9 mouse cellular contexts compared by ENCODE assay signal in genomic region chr6:59016336-59016832, GRCm38 (mm10). TPM values are rescaled to one million over a fixed set of nuclear protein-coding genes. Genes with fewer than 3 reads are reported as not detected.
DNase-seq lines count a peak whose midpoint lies in the region; ATAC-seq and TF ChIP-seq lines count a peak whose summit lies in the region.
"Had no signal": no experiment of that assay in that cellular context is flagged by ENCODE, and none has a peak within 500 bp of the region (broad histone marks: within the 10 kb centered on the region; RNA-seq: fewer than 3 reads in every experiment).

No protein-coding gene starts in this region.

- intact Hi-C loops in gastrocnemius, postnatal 14 days (cut with DNase I; ENCODE audit: low total_unique reads): no loop called here

- no peaks in the 10 kb centered on the region for H3K36me3 ChIP-seq in liver, embryonic 12.5 days
- no peaks in the 10 kb centered on the region for H3K36me3 ChIP-seq in liver, embryonic 11.5 days (ENCODE audit: control insufficient read depth, insufficient read depth, low read length)
- no peaks in the 10 kb centered on the region for H3K36me3 ChIP-seq in embryonic facial prominence, embryonic 14.5 days (ENCODE audit: control insufficient read depth, insufficient read depth, low read length)
- H3K36me3 ChIP-seq in hindbrain, embryonic 14.5 days (replicated peaks; ENCODE audit: control insufficient read depth, insufficient read depth): no peaks in the 10 kb centered on the region
- H3K36me3 ChIP-seq in midbrain, postnatal 0 days (ENCODE audit: insufficient read depth, low read length): no peaks in the 10 kb centered on the region

- H3K4me2 ChIP-seq in liver, embryonic 12.5 days: no peak overlapping the region
- no peak overlapping the region for H3K4me2 ChIP-seq in liver, embryonic 11.5 days
- no peak overlapping the region for H3K4me2 ChIP-seq in embryonic facial prominence, embryonic 14.5 days (ENCODE audit: low read depth, low read length)
- H3K4me2 ChIP-seq in hindbrain, embryonic 14.5 days (replicated peaks): no peak overlapping the region
- H3K4me2 ChIP-seq in midbrain, postnatal 0 days (ENCODE audit: low read depth, low read length, poor library complexity, severe bottlenecking): no peak overlapping the region

- DNase-seq in liver, embryonic 11.5 days (ENCODE audit: low spot score): no peak
- DNase-seq in embryonic facial prominence, embryonic 14.5 days (ENCODE audit: low spot score): no peak
- no peak for DNase-seq in hindbrain, embryonic 14.5 days (ENCODE audit: low spot score)
- DNase-seq in midbrain, postnatal 0 days (ENCODE audit: low spot score): no peak
- no peak for DNase-seq in gastrocnemius, postnatal 14 days
- no peak for DNase-seq in layer of hippocampus, postnatal 36 days
- DNase-seq: adrenal gland, postnatal 36 days; cerebellum, adult 9-10 months had no signal

- H3K27me3 ChIP-seq in liver, embryonic 12.5 days (replicated peaks): no peaks in the 10 kb centered on the region
- no peaks in the 10 kb centered on the region for H3K27me3 ChIP-seq in liver, embryonic 11.5 days (replicated peaks; ENCODE audit: control insufficient read depth, insufficient read depth, low read length)
- no peaks in the 10 kb centered on the region for H3K27me3 ChIP-seq in embryonic facial prominence, embryonic 14.5 days (replicated peaks; ENCODE audit: control insufficient read depth, insufficient read depth, low read length)
- H3K27me3 ChIP-seq in hindbrain, embryonic 14.5 days (ENCODE audit: control insufficient read depth, insufficient read depth, low read length): no peaks in the 10 kb centered on the region
- no peaks in the 10 kb centered on the region for H3K27me3 ChIP-seq in midbrain, postnatal 0 days (ENCODE audit: insufficient read depth, low read length)

- no peak overlapping the region for H3K27ac ChIP-seq in liver, embryonic 12.5 days
- H3K27ac ChIP-seq in liver, embryonic 11.5 days (ENCODE audit: low read depth, low read length): no peak overlapping the region
- no peak overlapping the region for H3K27ac ChIP-seq in embryonic facial prominence, embryonic 14.5 days (replicated peaks; ENCODE audit: low read depth, low read length)
- no peak overlapping the region for H3K27ac ChIP-seq in hindbrain, embryonic 14.5 days
- no peak overlapping the region for H3K27ac ChIP-seq in midbrain, postnatal 0 days (ENCODE audit: low read depth, low read length)

- no peak overlapping the region for H3K9ac ChIP-seq in liver, embryonic 12.5 days
- no peak overlapping the region for H3K9ac ChIP-seq in liver, embryonic 11.5 days (ENCODE audit: low read depth, low read length)
- no peak overlapping the region for H3K9ac ChIP-seq in embryonic facial prominence, embryonic 14.5 days (ENCODE audit: low read depth, low read length)
- no peak overlapping the region for H3K9ac ChIP-seq in hindbrain, embryonic 14.5 days
- no peak overlapping the region for H3K9ac ChIP-seq in midbrain, postnatal 0 days (replicated peaks; ENCODE audit: low read length, poor library complexity, severe bottlenecking)

- WGBS in liver, embryonic 12.5 days (ENCODE audit: insufficient replicate concordance): 50% methylated on average over 1 of the region's 1 CpGs
- WGBS in liver, embryonic 11.5 days: 65% methylated on average over 1 of the region's 1 CpGs
- 81% methylated on average over 1 of the region's 1 CpGs for WGBS in embryonic facial prominence, embryonic 14.5 days
- WGBS in hindbrain, embryonic 14.5 days: 68% methylated on average over 1 of the region's 1 CpGs
- 74% methylated on average over 1 of the region's 1 CpGs for WGBS in midbrain, postnatal 0 days

- ATAC-seq in liver, embryonic 12.5 days: 0 out of 2 replicates have a peak, but pooled peaks have one; percentile 35
- ATAC-seq in liver, embryonic 11.5 days (replicated peaks; ENCODE audit: low FRiP score): no peak
- peak; percentile 22; the same call in 1 of the 2 replicates for ATAC-seq in embryonic facial prominence, embryonic 14.5 days (ENCODE audit: low read depth)
- ATAC-seq in hindbrain, embryonic 14.5 days (ENCODE audit: low FRiP score): peak; percentile 40; the same call in 1 of the 2 replicates
- peak; percentile 58; the same call in 1 of the 2 replicates for ATAC-seq in midbrain, postnatal 0 days (ENCODE audit: low FRiP score)

- no peaks in the 10 kb centered on the region for H3K4me1 ChIP-seq in liver, embryonic 12.5 days
- no peaks in the 10 kb centered on the region for H3K4me1 ChIP-seq in liver, embryonic 11.5 days (replicated peaks; ENCODE audit: control insufficient read depth, insufficient read depth, low read length)
- H3K4me1 ChIP-seq in embryonic facial prominence, embryonic 14.5 days (ENCODE audit: control insufficient read depth, insufficient read depth, low read length): no peaks in the 10 kb centered on the region
- no peaks in the 10 kb centered on the region for H3K4me1 ChIP-seq in hindbrain, embryonic 14.5 days (replicated peaks; ENCODE audit: control insufficient read depth, insufficient read depth, low read length)
- no peaks in the 10 kb centered on the region for H3K4me1 ChIP-seq in midbrain, postnatal 0 days (ENCODE audit: insufficient read depth, low read length)

- no peaks in the 10 kb centered on the region for H3K9me3 ChIP-seq in liver, embryonic 12.5 days (replicated peaks)
- H3K9me3 ChIP-seq in liver, embryonic 11.5 days (ENCODE audit: control insufficient read depth, low read length): no peaks in the 10 kb centered on the region
- no peaks in the 10 kb centered on the region for H3K9me3 ChIP-seq in embryonic facial prominence, embryonic 14.5 days (ENCODE audit: control insufficient read depth, low read length)
- H3K9me3 ChIP-seq in hindbrain, embryonic 14.5 days (ENCODE audit: control insufficient read depth, low read length): no peaks in the 10 kb centered on the region
- no peaks in the 10 kb centered on the region for H3K9me3 ChIP-seq in midbrain, postnatal 0 days (ENCODE audit: low read length)

- no peak overlapping the region for H3K4me3 ChIP-seq in liver, embryonic 12.5 days
- H3K4me3 ChIP-seq in liver, embryonic 11.5 days (ENCODE audit: low read depth, low read length): no peak overlapping the region
- H3K4me3 ChIP-seq in embryonic facial prominence, embryonic 14.5 days (ENCODE audit: low read depth, low read length): no peak overlapping the region
- H3K4me3 ChIP-seq in hindbrain, embryonic 14.5 days (replicated peaks; ENCODE audit: low read length): no peak overlapping the region
- no peak overlapping the region for H3K4me3 ChIP-seq in midbrain, postnatal 0 days (ENCODE audit: low read depth, low read length)

- TF ChIP-seq CTCF in midbrain, postnatal 0 days (IDR thresholded peaks at IDR 0.05): no peak

RNA-seq across cellular contexts. Expression of gene Fam13a, which starts 8.0 kb away (rescaled TPM):
- polyA plus RNA-seq in liver, embryonic 12.5 days (2016; fragmentation: Nextera tagmentation; extraction: Ambion mirVana): 0.54 and 1.0 TPM in 2 replicates
- polyA plus RNA-seq in liver, embryonic 11.5 days (2014; fragmentation: Nextera tagmentation; extraction: Ambion mirVana): 1.5 and 2.1 TPM in 2 replicates
- 8.2 and 10.1 TPM in 2 replicates for polyA plus RNA-seq in embryonic facial prominence, embryonic 14.5 days (2014; fragmentation: Nextera tagmentation; extraction: Ambion mirVana)
- polyA plus RNA-seq in hindbrain, embryonic 14.5 days (2014; fragmentation: Nextera tagmentation; extraction: Ambion mirVana): 10.3 and 11.1 TPM in 2 replicates
- total RNA-seq in midbrain, postnatal 0 days (2014; rRNA removed): 3.6 and 4.3 TPM in 2 replicates
- polyA plus RNA-seq in midbrain, postnatal 0 days (2015; fragmentation: Nextera tagmentation; extraction: Ambion mirVana): 8.8 and 13.7 TPM in 2 replicates
- 1 to 10 TPM; 7.7 to 8.5 TPM for total RNA-seq in gastrocnemius, postnatal 14 days (2021)
- 10 to 100 TPM; 15.7 to 18.1 TPM for total RNA-seq in layer of hippocampus, postnatal 36 days (2021)
